Mouse (Mus musculus) cerebellum, adult 2 months (tissue): ENCODE results near the gene Hist1h3f. TPM values are rescaled to one million over a fixed set of nuclear protein-coding genes. Genes with fewer than 3 reads are reported as not detected.
"Not testable (repeated sequence)": the region's sequence is repeated elsewhere in the genome, so short reads cannot be mapped to it uniquely, and the experiment has no call there.

Experiments used
- DNase-seq, 2 experiments: peaks; one replicate each; pipeline ENCODE4 v3.0.0; 2021
- H3K27ac ChIP-seq: fragments of 200-500 bp; 2 replicates; pipeline ENCODE4 v1.5.1; 2012; ENCODE audit warnings: low read length, control low read depth, inconsistent platforms; ENCODE audit not compliant: insufficient read depth
- H3K27me3 ChIP-seq: fragments of 200-500 bp; 2 replicates; pipeline ENCODE4 v1.6.1; 2012; ENCODE audit warnings: inconsistent platforms, mild to moderate bottlenecking, low read length, moderate library complexity; ENCODE audit not compliant: control insufficient read depth, insufficient read depth
- H3K4me1 ChIP-seq: fragments of 200-500 bp; 2 replicates; pipeline ENCODE4 v1.6.1; 2011; ENCODE audit warnings: low read length; ENCODE audit not compliant: control insufficient read depth, insufficient read depth
- H3K4me3 ChIP-seq: fragments of 200-500 bp; replicated peaks from 2 replicates; pipeline ENCODE3; 2011; ENCODE audit warnings: mild to moderate bottlenecking, low read depth, low read length, control low read depth; ENCODE audit not compliant: insufficient read depth
- CTCF ChIP-seq: fragments of 200-500 bp; IDR thresholded peaks from 2 replicates; pipeline ENCODE4 v1.5.1; 2011; ENCODE audit warnings: low read depth, mild to moderate bottlenecking, control low read depth, low read length, moderate library complexity, borderline replicate concordance; ENCODE audit not compliant: insufficient read depth
- POLR2A ChIP-seq: fragments of 200-500 bp; IDR thresholded peaks from 2 replicates; pipeline ENCODE4 v1.6.1; 2011; ENCODE audit warnings: low read length, control low read depth, borderline replicate concordance; ENCODE audit not compliant: insufficient read depth
- WGBS: fragments of 180-500 bp; shearing (Covaris S2); methylation state at CpG from one replicate; pipeline ENCODE4 v1.1.7; 2018; 5-methylcytosine and 5-hydroxymethylcytosine counted together
- polyA plus RNA-seq: library from polyadenylated mRNA; depleted of rRNA; stranded (reverse); fragments of >200 nt; gene quantifications from 2 replicates; pipeline ENCODE4 v1.2.3, GENCODE M21; 2012

The Hist1h3f gene
- polyA plus RNA-seq, 1 experiment, result 0.33 TPM

- TF ChIP-seq POLR2A (peak; percentile 57; the same call in 1 of the 2 replicates), CTCF (no peak)
- H3K4me1 ChIP-seq, result peaks cover 2% of the 10 kb centered on the region; the same call in 1 of the 2 replicates
- H3K27me3 ChIP-seq, result no peaks in the 10 kb centered on the region
- under 1% methylated on average over 54 of the region's 54 CpGs for WGBS
- H3K27ac ChIP-seq, result peak overlapping the region; percentile 41
- peak; percentile 74 to 79 for DNase-seq
- peak overlapping the region; percentile 77 for H3K4me3 ChIP-seq
Observed at GRCm38 (mm10) chr13:23554925-23555838, 11.3 kb downstream of the Hist1h3f start.

- H3K4me3 ChIP-seq, result peak overlapping the region; percentile 61
- H3K4me1 ChIP-seq, result peaks cover 2% of the 10 kb centered on the region; the same call in 1 of the 2 replicates
- TF ChIP-seq POLR2A, result peak; percentile 12; the same call in 1 of the 2 replicates
- no peak for TF ChIP-seq CTCF
- peak; percentile 61 to 87 for DNase-seq
- peak overlapping the region; percentile 41; the same call in 1 of the 2 replicates for H3K27ac ChIP-seq
- WGBS, result under 1% methylated on average over 18 of the region's 18 CpGs
- H3K27me3 ChIP-seq, result no peaks in the 10 kb centered on the region
Observed at GRCm38 (mm10) chr13:23555839-23556416, 12.1 kb downstream of the Hist1h3f start.

DNA sequence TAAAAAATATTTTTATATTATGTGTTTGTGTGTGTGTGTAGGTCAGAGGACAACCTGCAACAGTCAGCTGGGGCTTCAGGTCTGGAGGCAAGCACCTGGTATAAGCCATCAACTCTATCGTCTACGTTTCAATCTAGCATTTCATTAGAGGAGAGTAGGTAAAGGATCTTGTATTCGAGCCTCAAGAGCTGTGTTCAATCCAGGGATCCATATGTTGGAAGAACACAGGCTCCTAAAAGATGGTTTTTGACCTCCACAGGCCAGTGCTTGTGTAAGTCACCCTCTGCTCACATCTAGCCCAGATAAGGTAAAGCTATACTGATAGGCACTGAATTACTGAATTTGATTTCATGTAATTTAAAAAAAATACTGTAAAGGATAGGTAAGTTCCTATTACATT, 13.1 kb downstream of the Hist1h3f start:
- no peak for DNase-seq
- Histone ChIP-seq H3K4me3 (no peak overlapping the region), H3K27me3 (no peaks in the 10 kb centered on the region), H3K27ac (no peak overlapping the region), H3K4me1 (peaks cover 2% of the 10 kb centered on the region; the same call in 1 of the 2 replicates)
- TF ChIP-seq CTCF, result no peak
- no peak for TF ChIP-seq POLR2A
- 58% methylated on average over 3 of the region's 3 CpGs for WGBS

- not testable (repeated sequence) for H3K4me1 ChIP-seq, DNase-seq, H3K27me3 ChIP-seq, H3K4me3 ChIP-seq, H3K27ac ChIP-seq
- WGBS, result 12% methylated on average over 2 of the region's 2 CpGs
Observed at GRCm38 (mm10) chr13:23560699-23561098, 16.8 kb downstream of the Hist1h3f start.

DNA sequence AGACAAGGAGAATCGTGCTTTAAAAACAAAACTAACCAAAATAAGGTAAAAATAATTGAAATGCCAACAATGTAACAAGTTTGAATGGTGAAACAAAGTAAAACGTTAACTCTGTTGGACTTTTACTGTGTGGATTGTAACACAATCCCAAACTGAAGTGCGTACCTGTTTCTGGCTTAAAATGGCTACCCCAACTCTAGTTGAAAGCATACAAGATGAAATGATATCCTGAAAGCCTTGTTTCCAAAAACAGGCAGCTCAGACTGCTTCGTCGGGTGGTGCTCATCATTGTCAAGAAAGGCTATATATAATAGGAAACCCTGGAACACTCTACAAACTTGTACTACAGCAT, 17.7 kb downstream of the Hist1h3f start:
- not testable (repeated sequence) for H3K27me3 ChIP-seq, H3K27ac ChIP-seq
- 0% methylated on average over 2 of the region's 5 CpGs for WGBS

GRCm38 (mm10) chr13:23561883-23562659, 18.2 kb downstream of the Hist1h3f start, which contains the start of gene Hist1h3e:
TSS of gene Hist1h3e (minus strand) at chr13:23562369.
- H3K4me1 ChIP-seq, H3K27me3 ChIP-seq: not testable (repeated sequence)
- WGBS, result under 1% methylated on average over 49 of the region's 67 CpGs
- H3K27ac ChIP-seq, result peak within 1 kb of the TSS; percentile 87
- peak; percentile 93 to 94 for DNase-seq
- peak within 1 kb of the TSS; percentile 58 for H3K4me3 ChIP-seq
- peak; percentile 82 for TF ChIP-seq POLR2A

More for the DNA sequence above, 17.7 kb downstream of the Hist1h3f start:
- not testable (repeated sequence) for H3K4me3 ChIP-seq, DNase-seq, H3K4me1 ChIP-seq

DNA sequence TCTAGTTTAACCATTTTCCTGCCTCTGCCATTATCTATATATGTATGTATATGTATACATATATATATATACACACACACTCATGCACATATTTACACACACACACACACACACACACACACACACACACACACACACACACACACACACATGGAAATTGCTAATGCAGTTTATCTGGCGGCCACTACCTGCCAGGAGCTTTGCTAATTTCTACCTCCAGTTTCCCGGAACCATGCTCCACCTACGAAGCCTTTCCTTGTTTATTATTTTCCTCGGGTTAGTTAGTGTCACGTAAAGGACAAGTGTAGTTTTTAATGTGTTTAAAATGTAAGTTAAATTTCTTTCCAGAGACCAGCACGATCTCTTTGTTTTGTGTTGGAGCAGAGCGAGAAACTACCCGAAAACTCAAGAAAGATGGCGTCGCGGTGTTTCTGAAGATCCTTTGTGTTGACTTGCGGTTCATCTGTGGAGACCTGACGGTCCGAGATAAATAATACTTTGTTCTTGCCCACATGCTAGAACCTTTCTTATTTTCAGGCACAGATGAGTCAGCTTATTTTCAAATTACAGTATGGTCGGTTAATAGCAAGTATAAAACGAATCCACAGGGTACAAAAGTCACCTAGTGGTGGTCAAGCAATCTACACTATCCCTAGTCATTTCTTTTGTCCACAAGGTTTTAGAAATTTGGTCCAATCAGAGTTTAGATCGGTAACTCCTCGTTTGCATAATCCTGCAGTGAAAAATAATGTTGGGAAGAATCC, 19.0 kb downstream of the Hist1h3f start:
- TF ChIP-seq CTCF (no peak), POLR2A (no peak)
- Histone ChIP-seq H3K4me1 (no peaks in the 10 kb centered on the region), H3K27ac (peak overlapping the region; percentile 15; the same call in 1 of the 2 replicates), H3K4me3 (peak overlapping the region; percentile 41), H3K27me3 (no peaks in the 10 kb centered on the region)
- peak in 1 of 2 experiments; percentile 67 for DNase-seq
- WGBS, result 1% methylated on average over 18 of the region's 18 CpGs
